Mouse (Mus musculus): ENCODE results near the gene Sema4d. TPM values are rescaled to one million over a fixed set of nuclear protein-coding genes. Genes with fewer than 3 reads are reported as not detected.

Sema4d gene
- total RNA-seq, 1 experiment from 2014 or later: 134 TPM

DNA sequence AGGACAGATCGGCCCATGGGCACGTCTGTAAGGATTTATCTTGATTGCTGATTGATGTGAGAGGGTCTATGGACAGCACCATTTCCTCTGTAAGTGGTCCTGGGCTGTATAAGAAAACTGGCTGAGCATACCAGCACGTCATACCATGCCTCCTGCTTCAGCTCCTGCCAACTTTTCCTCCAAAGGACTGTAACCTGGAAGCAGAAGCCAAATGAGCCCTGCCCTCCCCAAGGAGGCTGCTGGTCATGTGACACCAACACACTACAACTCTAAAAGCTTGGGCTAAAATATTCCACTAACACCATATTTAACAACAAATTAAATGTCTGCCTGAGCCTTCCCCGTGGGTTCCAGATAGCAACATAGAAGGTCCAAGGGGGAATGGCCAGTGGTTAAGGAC is 6.9 kb downstream of the Sema4d start:
- ATAC-seq (replicated peaks; ENCODE audit: insufficient number of reproducible peaks, low FRiP score, low TSS enrichment, poor library complexity, severe bottlenecking): no peak

- no peak for ATAC-seq (replicated peaks; ENCODE audit: insufficient number of reproducible peaks, low FRiP score, low TSS enrichment, poor library complexity, severe bottlenecking)
Observed at GRCm38 (mm10) chr13:51784476-51784875, 9.1 kb downstream of the Sema4d start.

DNA sequence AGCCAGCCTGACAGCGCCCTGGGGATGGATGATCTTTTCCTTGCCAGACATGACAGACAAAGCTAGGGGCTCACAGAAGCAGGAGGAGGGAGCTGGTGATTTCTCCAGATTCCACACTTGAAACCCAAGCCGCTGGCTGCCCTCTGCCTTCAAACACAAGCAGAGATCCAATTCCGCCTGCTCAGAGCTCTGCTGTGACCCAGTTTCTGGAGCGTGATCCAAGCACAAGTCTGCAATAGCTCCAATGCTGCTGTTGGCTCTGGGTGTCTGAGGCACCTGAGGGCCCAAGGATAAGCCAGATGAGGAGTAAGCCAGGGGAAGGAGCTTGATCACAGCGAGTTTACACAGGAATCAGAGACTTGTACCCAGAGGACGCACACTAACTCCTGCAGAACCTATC is 9.7 kb downstream of the Sema4d start:
- ATAC-seq (replicated peaks; ENCODE audit: insufficient number of reproducible peaks, low FRiP score, low TSS enrichment, poor library complexity, severe bottlenecking): no peak

GRCm38 (mm10) chr13:51780509-51781155 is 12.9 kb downstream of the Sema4d start:
- 0 out of 2 replicates have a peak, but pooled peaks have one; percentile 24 for ATAC-seq (replicated peaks; ENCODE audit: insufficient number of reproducible peaks, low FRiP score, low TSS enrichment, poor library complexity, severe bottlenecking)

GRCm38 (mm10) chr13:51778983-51779962 is 14.3 kb downstream of the Sema4d start:
- ATAC-seq (replicated peaks; ENCODE audit: insufficient number of reproducible peaks, low FRiP score, low TSS enrichment, poor library complexity, severe bottlenecking): no peak

DNA sequence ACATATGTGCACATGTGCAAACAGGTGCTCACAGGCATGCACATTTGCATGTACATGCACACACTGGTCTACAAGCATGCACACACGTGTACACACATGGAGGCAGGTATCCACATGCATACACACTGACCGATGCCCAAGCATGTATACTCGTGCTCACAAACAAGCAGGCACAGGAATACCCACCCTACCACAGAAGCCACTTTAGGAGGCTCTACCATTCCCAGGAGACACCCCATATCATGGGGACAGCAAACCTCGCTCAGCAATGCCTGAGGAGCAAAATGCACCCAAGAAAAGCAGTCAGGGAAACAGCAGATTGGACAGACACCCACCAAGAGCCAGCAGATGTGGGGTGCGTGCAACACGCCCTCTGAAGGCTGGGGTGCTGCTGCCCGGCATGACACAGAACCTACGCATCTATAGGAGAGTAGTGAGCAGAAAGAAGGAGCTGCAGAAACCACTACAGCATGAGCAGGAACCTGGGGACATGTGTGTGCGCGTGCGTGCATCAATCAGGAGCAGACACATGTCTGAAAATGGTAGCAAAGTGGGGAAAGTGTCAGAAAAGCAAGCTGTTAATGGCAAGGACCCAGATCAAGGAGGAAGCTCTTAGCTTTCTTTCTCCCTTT is 15.1 kb downstream of the Sema4d start:
- ATAC-seq (replicated peaks; ENCODE audit: insufficient number of reproducible peaks, low FRiP score, low TSS enrichment, poor library complexity, severe bottlenecking): no peak

DNA sequence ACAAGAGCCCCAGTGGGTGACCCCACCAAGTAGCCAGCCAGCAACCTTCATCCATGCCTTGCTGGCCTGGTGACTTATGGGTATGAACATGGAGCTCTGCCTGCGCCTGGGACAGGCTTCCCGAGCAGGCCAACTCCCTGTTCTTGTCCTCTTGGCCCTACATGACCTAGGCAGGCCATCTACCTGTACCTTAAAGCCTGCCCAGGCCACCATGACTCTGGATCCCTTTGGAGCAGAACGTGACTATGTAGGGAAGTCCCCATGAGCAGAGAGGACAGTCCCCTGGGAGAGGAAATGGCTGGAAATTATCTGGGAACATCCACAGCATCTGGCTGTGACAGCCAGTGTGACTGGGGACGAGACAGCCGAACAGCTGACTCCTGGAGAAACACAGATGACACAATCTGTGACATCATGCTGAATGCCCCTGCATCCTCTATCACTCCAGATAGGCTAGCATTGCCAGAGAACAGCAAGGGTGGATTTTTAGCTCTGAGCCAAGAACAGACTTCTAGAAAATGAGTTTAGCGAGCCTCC is 15.7 kb downstream of the Sema4d start:
- no peak for ATAC-seq (replicated peaks; ENCODE audit: insufficient number of reproducible peaks, low FRiP score, low TSS enrichment, poor library complexity, severe bottlenecking)

DNA sequence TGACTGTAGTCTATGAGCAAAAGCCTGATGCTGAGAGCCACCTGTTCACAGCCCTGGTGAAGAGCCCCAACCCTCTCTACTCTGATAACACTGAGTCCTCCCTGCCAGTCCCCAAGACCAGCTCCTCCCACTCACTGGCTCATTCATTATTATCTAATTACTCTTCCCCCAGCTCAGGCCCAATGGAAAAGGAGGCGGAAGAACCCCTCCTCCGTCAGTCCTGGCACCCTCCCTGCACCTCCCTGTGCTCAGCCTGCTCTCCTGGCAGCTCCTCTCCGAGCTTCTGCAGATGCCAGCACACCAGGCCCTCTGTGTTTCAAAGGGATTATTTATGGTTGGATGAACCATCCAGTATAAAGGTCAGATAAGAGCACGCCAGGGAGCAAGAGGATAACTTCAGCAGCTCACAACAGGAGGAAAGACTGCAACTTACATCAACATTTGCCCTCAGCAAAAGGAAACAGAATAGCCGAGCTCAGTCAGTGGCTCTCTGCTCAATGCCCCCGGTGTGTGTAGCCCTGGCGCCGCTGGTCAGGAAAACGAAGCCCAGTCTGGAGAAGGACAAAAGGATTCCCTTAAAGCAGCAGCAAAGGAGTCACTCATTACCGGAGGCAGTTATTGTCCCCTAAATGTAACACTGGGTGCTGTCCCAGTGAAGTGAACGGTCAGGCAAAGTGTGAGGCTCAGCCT is 16.4 kb downstream of the Sema4d start:
- ATAC-seq (replicated peaks; ENCODE audit: insufficient number of reproducible peaks, low FRiP score, low TSS enrichment, poor library complexity, severe bottlenecking): no peak

DNA sequence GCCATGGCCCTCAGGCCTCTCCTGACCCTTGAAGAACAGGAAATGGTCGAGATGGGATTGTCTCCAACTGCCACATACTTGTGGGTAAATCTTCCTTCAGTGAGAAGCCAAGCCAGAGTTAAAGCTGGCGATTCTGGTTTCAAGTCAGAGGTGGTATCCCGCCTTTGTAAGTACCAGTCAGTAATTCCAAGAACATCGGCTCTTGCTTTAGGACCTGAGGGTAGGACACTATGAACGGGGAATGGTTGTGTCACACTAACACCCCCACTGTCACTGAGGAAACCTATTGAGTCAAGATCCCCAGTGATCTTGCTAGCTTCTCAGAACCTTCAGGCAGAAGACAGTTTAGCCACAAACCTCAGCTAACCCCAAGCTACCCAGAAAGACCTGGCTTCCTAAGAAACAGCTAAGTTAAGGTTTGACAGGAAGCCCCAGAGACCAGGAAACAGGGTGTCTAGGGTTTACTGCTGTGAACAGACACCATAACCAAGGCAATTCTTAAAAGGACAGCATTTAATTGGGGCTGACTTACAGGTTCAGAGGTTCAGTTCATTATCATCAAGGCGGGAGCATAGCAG is 17.3 kb downstream of the Sema4d start:
- no peak for ATAC-seq (replicated peaks; ENCODE audit: insufficient number of reproducible peaks, low FRiP score, low TSS enrichment, poor library complexity, severe bottlenecking)

DNA sequence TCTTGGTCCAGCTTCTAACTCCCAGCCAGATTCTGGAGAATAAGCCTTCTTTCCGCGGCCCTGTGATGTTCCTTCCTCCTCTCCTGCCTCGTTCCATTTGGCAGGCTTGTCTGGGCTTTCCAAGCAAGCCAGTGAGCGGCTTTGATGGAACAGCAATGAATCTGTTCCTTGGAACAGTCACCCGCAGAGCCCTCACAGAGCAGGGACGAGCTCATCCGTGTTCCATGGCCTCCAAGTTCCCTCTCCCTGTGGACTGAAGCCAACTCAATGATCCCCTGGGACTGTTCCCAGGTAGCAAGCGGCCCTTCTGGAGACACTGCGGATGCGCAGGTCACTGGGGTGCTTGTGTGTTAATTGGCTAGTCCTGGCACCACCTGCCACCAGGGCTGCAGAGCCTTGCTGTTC is 21.7 kb downstream of the Sema4d start:
- ATAC-seq (replicated peaks; ENCODE audit: insufficient number of reproducible peaks, low FRiP score, low TSS enrichment, poor library complexity, severe bottlenecking): no peak

DNA sequence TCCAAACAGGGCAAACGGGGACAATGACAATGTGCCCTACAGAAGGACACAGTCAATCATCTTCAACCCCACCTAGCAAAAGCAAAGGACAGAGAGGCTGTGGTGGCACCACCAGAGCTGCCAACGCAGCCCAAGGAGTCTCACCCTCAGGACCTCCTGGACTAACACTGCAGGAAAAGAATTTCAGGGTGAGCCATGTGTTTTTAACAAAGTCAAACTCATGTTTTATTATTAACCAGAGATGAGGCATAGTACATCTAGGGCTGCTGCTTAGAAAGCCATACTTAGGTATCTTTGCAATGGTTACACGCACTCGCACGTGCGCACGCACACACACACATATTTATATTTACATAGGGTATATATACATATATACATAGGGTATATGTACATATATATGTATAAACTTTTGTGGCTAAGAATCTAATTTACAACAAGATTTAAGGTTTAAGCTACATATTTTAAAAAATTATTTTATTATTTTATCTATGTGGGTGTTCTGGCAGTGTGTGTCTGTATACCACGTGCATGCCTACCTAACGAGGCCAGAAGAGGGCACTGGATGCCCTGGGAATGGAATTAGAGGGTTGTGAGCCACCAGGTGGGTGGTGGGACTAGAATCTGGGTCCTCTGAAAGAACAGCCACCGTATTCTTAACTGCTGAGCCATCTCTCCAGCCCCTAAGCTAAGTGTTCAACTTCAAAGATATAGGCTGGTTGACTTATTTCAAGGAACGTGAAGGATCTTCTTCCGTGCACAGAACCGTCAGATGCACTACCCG is 22.7 kb downstream of the Sema4d start:
- no peak for ATAC-seq (replicated peaks; ENCODE audit: insufficient number of reproducible peaks, low FRiP score, low TSS enrichment, poor library complexity, severe bottlenecking)

DNA sequence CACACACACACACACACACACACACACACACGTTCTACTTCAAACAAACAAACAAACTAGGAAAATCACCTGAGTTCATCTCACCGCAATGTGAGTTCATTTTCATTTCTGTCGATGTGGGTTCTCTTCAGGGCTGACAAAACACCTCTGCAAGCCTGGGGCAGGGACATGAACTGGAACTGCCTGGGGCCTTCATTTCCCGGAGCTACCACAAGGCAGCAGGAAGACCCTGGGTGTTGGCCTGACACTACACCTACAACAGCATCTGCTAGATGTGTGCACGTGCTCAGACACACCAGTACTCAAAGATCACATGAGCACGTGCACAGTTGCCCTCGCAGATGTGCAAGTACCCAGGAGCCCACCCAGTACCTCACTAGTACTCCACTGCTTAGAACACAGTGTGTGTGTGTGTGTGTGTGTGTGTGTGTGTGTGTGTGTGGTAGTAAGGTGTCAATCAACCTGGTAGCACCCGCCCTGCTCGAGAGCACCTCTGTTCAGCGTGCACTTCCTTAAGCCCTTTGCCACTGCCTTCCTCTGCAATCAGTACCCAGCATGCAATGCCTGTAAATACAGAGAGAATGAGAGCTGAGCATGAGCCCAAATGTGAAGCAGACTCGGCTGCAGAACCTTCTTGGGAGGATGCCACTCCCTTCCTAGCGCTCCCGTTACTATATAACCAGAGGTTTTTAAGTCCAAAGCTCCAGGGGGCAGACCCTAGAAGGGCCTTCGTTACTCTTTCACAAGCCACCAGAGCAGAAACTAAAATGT is 25.4 kb downstream of the Sema4d start:
- peak; percentile 48 for ATAC-seq (replicated peaks; ENCODE audit: insufficient number of reproducible peaks, low FRiP score, low TSS enrichment, poor library complexity, severe bottlenecking)

DNA sequence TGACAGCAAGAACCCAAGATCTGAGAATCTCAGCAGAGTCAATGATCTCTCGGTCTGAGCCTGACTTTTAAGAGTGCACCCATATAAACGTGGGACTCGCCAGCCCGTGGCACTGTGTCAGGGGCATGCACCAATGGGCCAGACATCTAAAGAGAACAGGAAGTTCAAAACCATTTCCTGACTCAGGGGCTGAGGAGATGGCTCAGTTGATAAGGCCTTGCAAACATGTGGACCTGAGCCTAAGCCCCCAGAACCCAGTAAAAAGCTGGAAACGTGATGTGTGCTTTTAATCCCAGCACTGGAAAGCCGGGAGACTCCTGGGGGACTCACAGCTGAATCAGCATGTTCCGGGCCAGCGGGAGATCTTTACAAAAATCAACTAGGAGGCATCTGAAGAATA is 26.0 kb downstream of the Sema4d start:
- peak; percentile 64 for ATAC-seq (replicated peaks; ENCODE audit: insufficient number of reproducible peaks, low FRiP score, low TSS enrichment, poor library complexity, severe bottlenecking)

DNA sequence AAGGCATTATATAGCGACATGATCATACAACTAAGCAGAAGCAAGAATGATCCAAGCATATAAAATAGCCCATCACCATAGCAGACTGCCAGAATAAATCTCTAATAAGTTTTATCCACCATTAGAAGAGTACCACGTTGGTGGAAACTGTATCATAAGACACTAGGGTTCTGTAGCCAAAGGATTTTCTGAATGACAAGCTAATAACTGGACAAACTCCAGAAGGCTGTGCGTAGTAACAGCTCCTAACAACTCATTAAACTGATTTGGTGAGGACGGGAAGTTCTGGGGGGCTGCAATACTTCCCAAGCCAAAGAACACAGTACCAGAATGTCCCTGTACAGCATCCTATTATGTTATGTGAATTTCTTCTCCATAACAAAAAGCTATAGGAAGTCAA is 26.8 kb downstream of the Sema4d start:
- ATAC-seq (replicated peaks; ENCODE audit: insufficient number of reproducible peaks, low FRiP score, low TSS enrichment, poor library complexity, severe bottlenecking): no peak

- no peak for ATAC-seq (replicated peaks; ENCODE audit: insufficient number of reproducible peaks, low FRiP score, low TSS enrichment, poor library complexity, severe bottlenecking)
Observed at GRCm38 (mm10) chr13:51765369-51765768, 28.2 kb downstream of the Sema4d start.

- ATAC-seq (replicated peaks; ENCODE audit: insufficient number of reproducible peaks, low FRiP score, low TSS enrichment, poor library complexity, severe bottlenecking): no peak
Observed at GRCm38 (mm10) chr13:51763019-51763698, 30.4 kb downstream of the Sema4d start.
